Mouse (Mus musculus) kidney, adult 2 months (tissue): ENCODE measurements around the gene Tnfrsf13c.

Experiments used
- CTCF ChIP-seq: fragments of 200-500 bp; conservative IDR thresholded peaks from 2 replicates; pipeline ENCODE4 v1.5.1; 2011; ENCODE audit warnings: low read depth, mild to moderate bottlenecking, control low read depth, low read length, moderate library complexity, mixed read lengths; ENCODE audit not compliant: insufficient read depth, insufficient read length
- POLR2A ChIP-seq: fragments of 200-500 bp; IDR thresholded peaks from one replicate; pipeline ENCODE4 v1.6.1; 2011; ENCODE audit warnings: low read depth, low read length, control low read depth

GRCm38 (mm10) chr15:82175091-82175490, 49.1 kb downstream of the Tnfrsf13c start:
- TF ChIP-seq CTCF, result no peak
- no peak for TF ChIP-seq POLR2A
